Mouse (Mus musculus) neutrophil, adult 5-6 weeks (primary cell): ENCODE measurements at regions not wholly inside any gene's neighbourhood (a gene's known extent, or its start where the extent isn't known, plus 50 kb on each side); places are given as distances from the start of the nearest gene placed in this dataset.
A peak's percentile ranks its signal among the peaks of the same experiment; 100 is the strongest.

Experiments
- ATAC-seq: fragments of 151-379, 151-347 bp; 2 replicates; pipeline ENCODE4 v1.8.0; 2017; ENCODE audit warnings: mild to moderate bottlenecking, moderate TSS enrichment; ENCODE audit not compliant: insufficient number of reproducible peaks, poor library complexity, low FRiP score, severe bottlenecking; ENCODE audit errors: extremely low read depth

GRCm38 (mm10) chr10:97265959-97266517 lies 213.4 kb upstream of the Dcn start:
- ATAC-seq: no peak

GRCm38 (mm10) chr10:97282416-97282815 lies 197.0 kb upstream of the Dcn start:
- ATAC-seq: no peak

- ATAC-seq: no peak
Measured at GRCm38 (mm10) chr10:97282841-97283496, 196.4 kb upstream of the Dcn start.

GRCm38 (mm10) chr10:97304791-97305355 lies 174.5 kb upstream of the Dcn start:
- ATAC-seq: no peak

- ATAC-seq: no peak
Measured at GRCm38 (mm10) chr10:97309580-97309979, 169.8 kb upstream of the Dcn start.

GRCm38 (mm10) chr10:97312509-97312908 lies 166.9 kb upstream of the Dcn start:
- peak; percentile 65 for ATAC-seq

GRCm38 (mm10) chr10:97312978-97313377 lies 166.4 kb upstream of the Dcn start:
- ATAC-seq: peak; percentile 78

- ATAC-seq: peak; percentile 83
Measured at GRCm38 (mm10) chr10:97313407-97313901, 166.0 kb upstream of the Dcn start.

- ATAC-seq: no peak
Measured at GRCm38 (mm10) chr10:97332639-97333038, 146.8 kb upstream of the Dcn start.

- ATAC-seq: no peak
Measured at GRCm38 (mm10) chr10:97334044-97334443, 145.4 kb upstream of the Dcn start.

- no peak for ATAC-seq
Measured at GRCm38 (mm10) chr10:97334606-97335150, 144.7 kb upstream of the Dcn start.

GRCm38 (mm10) chr10:97338033-97338692 lies 141.2 kb upstream of the Dcn start:
- peak; percentile 76 for ATAC-seq

GRCm38 (mm10) chr10:97339866-97340706 lies 139.3 kb upstream of the Dcn start:
- 0 out of 2 replicates have a peak, but pooled peaks have one; percentile 37 for ATAC-seq

- peak; percentile 92 for ATAC-seq
Measured at GRCm38 (mm10) chr10:97345347-97345746, 134.1 kb upstream of the Dcn start.

- no peak for ATAC-seq
Measured at GRCm38 (mm10) chr10:97346949-97347348, 132.5 kb upstream of the Dcn start.

- ATAC-seq: no peak
Measured at GRCm38 (mm10) chr10:97368625-97369024, 110.8 kb upstream of the Dcn start.

- peak; percentile 80; the same call in 1 of the 2 replicates for ATAC-seq
Measured at GRCm38 (mm10) chr10:97375824-97376223, 103.6 kb upstream of the Dcn start.

GRCm38 (mm10) chr10:97376376-97376775 lies 103.0 kb upstream of the Dcn start:
- ATAC-seq: no peak

- ATAC-seq: no peak
Measured at GRCm38 (mm10) chr10:97381586-97381985, 97.8 kb upstream of the Dcn start.
